Mouse (Mus musculus): Measurements from ENCODE around the gene Gm5089.

- no peak for TF ChIP-seq CTCF (IDR thresholded peaks at IDR 0.05; ENCODE audit: extremely low read depth, insufficient read length, insufficient replicate concordance, low read depth, low read length)
- no peak for TF ChIP-seq POLR2A (IDR thresholded peaks at IDR 0.05; ENCODE audit: low read depth, low read length)
These were observed 44.9 kb downstream of the Gm5089 start for GRCm38 (mm10) chr14:122405897-122406540.
